Mouse (Mus musculus) cerebellum, postnatal 25 days (tissue): ENCODE results near the gene Chrnb2.
A peak's percentile ranks its signal among the peaks of the same experiment; 100 is the strongest.
"Not testable (repeated sequence)": the region's sequence is repeated elsewhere in the genome, so short reads cannot be mapped to it uniquely, and the experiment has no call there.

Experiments used
- DNase-seq, 2 experiments: peaks; one replicate each; pipeline ENCODE4 v3.0.0; 2021; ENCODE audit warnings: mixed read lengths in 2 of 2

The Chrnb2 gene

DNA sequence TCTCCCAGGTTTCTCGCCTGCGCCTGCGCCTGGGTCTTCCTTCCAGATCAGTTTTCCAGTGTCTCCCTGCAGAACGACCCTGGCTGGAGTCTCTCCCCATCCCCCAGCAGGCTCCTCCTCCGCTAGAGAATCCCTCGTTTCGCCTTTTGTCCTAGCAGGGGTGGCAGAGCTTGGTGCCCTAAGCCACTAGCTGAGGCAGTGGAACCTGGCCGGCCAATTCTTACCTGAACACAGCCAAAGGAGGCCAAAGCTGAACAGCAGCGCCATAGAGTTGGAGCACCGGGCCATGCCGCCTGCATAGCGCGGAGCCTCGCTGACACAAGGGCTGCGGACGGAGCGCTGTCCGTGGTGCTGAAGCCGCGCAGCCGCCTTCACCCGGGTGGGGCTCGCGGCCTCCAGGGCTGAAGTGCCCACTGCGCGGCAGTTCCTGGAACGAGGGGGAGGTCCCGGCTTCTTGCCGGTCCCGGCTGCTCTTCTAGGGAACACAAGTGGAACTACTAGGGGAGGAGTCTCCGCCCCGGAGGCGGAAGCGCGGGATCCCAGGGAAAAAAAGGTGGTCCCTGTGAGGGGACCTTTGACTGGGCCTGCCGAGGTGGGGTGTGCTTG, at the start of gene Chrnb2:
Gene Chrnb2, minus strand, starts transcription at position 514 of the 606 bp plus-strand sequence.
- DNase-seq: peak; percentile 79 to 81

- no peak for DNase-seq
Observed at GRCm38 (mm10) chr3:89814051-89814450, 49.6 kb upstream of the Chrnb2 start.

DNA sequence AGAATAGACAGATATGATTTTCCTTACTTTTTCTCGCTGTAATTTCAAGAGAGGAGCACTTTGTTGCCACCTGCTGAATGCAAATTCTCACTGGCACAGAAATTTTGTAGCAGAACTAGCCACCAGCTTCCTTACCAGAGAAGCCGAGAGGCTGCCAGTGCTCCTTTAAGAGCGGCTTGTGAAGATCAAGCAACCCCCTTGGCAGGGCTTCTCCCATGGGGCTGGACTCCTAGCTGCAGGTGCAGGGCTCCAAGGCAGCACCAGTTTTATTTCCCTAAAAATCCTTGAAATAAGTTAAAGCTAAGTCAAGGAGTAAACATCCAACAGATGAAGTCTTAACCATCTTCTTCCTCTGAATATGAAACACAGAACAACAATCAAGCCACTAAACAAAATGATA, 47.7 kb upstream of the Chrnb2 start:
- DNase-seq: no peak

- no peak for DNase-seq
Observed at GRCm38 (mm10) chr3:89810841-89811240, 46.4 kb upstream of the Chrnb2 start.

- DNase-seq: no peak
Observed at GRCm38 (mm10) chr3:89808638-89809037, 44.2 kb upstream of the Chrnb2 start.

GRCm38 (mm10) chr3:89807881-89808280, 43.4 kb upstream of the Chrnb2 start:
- DNase-seq: no peak

GRCm38 (mm10) chr3:89807171-89807570, 42.7 kb upstream of the Chrnb2 start:
- DNase-seq: no peak

DNA sequence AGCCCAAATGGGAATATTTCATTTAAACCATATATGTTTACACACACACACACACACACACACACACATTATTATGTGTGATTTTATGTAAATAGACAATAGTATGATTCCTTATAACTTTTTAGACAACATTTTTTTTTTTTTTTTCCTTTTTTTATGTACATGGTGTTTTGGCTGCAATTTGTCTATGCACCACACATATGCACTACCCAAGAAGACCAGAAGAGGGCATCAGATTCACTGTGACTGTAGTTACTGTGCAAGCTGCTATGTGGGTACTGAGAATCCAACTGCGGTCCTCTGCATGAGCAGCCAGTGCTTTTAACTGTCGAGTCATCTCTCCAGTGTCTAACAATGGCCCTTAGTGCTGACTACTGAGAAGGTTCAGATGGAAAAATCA, 42.3 kb upstream of the Chrnb2 start:
- DNase-seq: no peak

DNA sequence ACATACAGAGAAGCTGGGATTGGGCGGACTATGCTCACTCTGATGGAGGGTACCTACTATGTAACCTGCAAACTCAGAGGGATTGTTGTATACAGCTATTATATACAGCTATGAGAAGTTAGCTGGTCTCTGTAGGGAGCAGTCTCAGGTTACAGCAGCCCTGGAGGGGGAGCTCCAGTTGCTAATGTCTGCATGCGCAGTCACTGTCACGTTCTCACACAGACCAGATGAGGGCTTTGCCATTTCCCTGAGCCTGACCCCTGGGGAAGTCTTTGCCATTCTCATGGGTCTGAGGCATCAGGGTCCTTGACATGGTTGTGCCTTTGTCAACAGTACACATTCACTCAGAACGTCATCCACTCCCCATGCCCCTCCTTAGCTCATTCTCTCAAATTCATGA, 40.7 kb upstream of the Chrnb2 start:
- DNase-seq: no peak

- DNase-seq: no peak
Observed at GRCm38 (mm10) chr3:89802876-89803275, 38.4 kb upstream of the Chrnb2 start.

DNA sequence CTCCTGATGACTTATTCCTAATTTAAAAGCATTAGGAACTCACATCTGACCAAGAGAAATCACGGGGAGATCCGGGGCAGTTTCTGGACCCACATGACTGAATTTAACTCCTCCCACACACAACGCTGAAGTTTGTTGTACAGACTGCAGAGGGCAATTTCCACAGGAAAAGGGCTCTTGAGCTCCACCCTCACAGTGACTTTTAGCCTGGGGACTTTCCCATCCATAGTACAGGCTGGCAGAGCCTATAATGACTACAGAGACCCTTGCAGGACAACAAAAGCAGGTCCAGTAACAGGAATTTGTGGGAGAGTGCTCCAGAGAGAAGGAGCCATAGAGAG, 37.0 kb upstream of the Chrnb2 start:
- DNase-seq: no peak

GRCm38 (mm10) chr3:89800774-89801506, 36.5 kb upstream of the Chrnb2 start:
- no peak for DNase-seq

DNA sequence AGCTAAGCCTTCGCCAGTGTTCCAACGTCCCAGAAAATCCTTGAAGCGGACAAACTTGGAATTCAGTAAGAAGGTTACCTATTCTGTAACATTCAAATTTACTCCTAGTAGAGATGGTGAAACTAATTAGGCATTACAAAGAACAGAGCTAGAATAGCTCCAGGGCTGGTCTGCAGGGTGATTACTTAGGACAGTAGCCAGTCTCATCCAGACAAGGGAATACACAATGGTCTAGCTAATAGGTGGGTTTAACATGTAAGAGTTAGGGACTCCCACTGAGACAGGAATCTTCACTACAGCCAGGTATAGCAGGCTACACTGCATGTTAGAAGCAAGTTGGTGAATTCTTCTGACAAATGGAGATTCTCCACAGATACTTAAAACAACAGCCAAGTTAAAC, 35.6 kb upstream of the Chrnb2 start:
- not testable (repeated sequence) for DNase-seq

DNA sequence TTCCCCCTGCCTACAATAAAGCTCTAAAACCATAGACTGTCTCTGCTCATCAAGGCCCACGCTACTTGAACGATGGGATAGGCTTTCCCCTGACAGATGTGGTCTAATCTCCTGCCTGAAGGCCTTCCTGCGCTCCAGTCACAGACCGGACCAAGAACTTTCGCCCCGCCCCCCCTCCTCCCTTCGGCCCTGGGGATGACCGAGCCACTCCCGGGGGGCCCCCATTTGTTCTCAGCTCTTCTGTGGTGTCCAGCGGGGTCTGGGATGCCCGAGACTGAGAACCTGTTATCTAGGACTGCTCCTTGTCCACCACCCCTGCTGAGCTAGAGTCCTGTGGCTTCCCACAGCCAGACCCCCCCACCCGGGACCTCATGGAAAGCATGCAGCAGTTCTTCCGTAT, 35.0 kb upstream of the Chrnb2 start:
- no peak for DNase-seq

- DNase-seq: no peak
Observed at GRCm38 (mm10) chr3:89798518-89798917, 34.1 kb upstream of the Chrnb2 start.

DNA sequence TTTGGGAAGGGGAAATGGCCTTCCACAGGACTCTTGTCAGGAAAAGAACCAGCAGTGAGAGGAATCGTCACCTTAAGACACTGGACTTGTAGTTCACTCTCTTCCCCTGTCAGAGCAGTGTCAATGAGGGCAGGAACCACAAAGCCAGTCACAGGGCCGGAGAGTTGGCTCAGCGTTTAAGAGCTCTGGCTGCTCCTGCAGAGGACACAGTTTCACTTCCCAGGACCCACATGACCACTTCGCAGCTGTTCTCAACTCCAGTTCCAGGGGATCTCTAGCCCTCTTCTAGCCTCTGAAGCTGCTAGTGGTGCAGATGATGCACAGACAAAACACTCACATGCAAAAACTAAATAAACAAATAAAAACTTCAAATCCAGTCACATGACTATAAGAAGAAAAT, 31.9 kb upstream of the Chrnb2 start:
- DNase-seq: no peak

DNA sequence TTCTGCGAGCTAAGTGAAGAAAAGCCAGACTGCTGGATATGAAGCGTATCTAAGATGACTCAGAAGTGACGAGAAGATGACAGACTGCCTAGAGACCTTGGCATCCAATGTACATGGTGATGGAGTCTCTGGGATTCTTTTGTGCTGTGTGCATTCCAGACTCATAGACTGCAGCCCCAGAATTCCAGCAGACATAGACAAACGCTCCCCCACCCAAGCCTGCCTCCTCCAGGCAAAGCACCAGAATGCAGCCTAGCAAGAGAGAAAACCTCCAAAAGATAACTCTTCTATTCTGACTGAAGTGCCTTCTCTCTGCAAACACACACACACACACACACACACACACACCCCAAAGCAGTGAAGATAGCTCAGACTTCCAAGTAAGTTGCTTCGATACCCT, 31.3 kb upstream of the Chrnb2 start:
- DNase-seq: no peak

GRCm38 (mm10) chr3:89794616-89795015, 30.2 kb upstream of the Chrnb2 start:
- no peak for DNase-seq

DNA sequence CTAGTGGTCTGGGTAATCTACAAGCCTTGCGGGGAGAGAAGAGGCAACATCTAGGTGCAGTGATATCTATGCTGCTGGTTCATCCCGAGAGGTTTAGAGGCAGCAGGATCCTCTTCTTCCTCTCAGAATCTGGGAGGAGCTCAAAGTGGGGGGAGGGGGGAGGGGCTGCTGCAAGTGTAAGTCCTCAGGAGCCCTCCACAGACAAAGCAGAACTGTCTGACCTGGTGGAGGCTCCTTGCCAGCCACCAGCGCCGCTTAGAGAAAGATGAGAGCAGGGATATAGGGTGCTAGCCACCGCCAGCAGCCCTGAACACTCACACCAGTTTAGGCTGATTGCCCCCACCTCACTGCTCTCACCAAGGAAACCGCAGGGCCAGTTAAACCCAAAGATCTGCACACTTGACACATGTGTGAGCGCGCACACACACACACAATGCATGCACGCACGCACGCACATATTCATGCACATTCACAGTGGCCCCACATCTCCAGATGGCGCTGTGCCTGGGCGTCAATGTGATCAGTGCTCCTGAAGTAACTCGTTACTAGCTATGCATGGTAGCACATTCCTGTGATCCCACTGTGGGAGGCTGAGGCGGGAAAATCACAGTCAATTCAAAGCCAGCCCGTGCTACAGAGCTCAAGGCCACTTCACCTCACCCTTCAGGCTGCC, 24.4 kb upstream of the Chrnb2 start:
- no peak for DNase-seq

- DNase-seq: no peak
Observed at GRCm38 (mm10) chr3:89786275-89786674, 21.8 kb upstream of the Chrnb2 start.

DNA sequence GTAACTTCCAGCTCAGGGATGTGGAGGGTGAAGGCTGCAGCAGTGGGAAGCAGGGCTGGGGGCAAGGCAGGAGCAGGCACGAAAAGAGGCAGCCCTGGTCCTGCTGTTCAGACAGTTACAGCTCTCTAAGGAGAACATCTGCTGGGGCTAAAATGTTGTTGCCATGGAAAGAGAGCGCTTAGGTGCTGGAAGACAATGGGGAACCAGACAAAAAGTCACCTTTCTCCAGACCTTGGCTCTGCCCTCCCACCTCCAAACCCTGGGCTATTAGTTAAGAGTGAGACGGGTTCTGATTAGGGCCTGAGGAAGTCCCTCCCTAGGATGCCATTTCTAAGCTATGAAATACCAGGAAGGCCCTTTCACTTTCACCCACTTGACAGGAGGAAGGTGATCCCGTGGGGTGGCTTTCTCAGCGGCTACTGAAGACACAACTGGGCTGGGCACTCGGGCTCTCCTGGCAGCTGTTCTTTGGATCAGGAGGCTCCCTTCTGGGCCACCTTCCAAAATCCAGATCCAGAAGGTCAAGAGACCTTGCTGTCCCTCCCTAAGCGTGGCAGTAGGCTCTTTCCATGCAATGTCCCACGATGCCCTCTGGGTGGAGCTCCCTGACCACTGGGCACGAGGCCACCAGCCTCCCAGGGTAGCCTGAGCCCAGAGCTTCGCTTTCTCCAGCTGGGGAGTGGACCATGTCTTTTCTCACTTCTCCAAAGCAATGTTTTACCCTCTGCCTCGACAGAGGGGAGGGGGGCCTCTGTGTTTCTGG, 20.7 kb upstream of the Chrnb2 start:
- peak; percentile 81 to 86 for DNase-seq

DNA sequence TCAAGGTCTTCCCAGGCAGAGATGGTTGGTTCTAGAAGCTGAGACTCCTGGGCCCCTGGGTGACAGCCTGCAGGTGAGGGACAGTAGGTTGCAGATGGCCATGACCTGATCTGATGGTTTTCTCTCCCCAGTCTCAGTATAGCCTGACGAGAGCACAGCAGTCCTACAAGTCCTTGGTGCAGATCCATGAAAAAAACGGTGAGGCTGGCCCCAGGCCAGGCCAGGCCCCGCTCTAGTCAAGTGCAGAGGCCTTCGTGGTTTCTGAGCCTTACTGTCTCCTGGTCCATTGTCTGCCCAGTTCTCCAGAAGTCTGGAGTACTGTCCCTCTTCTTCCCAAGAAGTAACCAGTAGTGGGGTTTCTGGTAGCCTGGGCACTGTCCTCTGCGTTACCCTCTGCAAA, 17.2 kb upstream of the Chrnb2 start:
- no peak for DNase-seq

DNA sequence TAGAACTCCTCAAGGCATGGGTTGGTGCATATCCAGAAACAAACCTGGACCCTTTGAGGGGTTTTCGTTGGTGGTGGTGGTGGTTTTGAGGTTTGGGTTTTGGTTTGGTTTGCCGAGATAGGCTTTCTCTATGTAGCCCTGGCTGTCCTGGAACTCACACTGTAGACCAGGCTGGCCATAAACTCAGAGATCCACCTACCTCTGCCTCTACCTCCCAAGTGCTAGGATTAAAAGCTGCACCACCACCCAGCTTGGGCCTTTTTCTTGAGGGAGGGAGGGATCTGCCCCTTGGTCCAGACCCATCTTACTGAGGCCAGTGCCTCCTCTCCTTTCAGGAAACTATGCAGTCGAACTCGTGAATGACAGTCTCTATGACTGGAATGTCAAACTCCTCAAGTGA, 15.7 kb upstream of the Chrnb2 start:
- no peak for DNase-seq

GRCm38 (mm10) chr3:89776001-89776400, 11.6 kb upstream of the Chrnb2 start:
- DNase-seq: no peak
